19 mouse cellular contexts compared by ENCODE assay signal in genomic region chr3:102848661-102849060, GRCm38 (mm10).
"Had no signal": no experiment of that assay in that cellular context is flagged by ENCODE, and none has a peak within 500 bp of the region (broad histone marks: within the 10 kb centered on the region; RNA-seq: fewer than 3 reads in every experiment).

No protein-coding gene starts in this region.

- DNase-seq: kidney, adult 2 months; kidney, postnatal 36 days; layer of hippocampus, postnatal 36 days; liver, postnatal 0 days; lung, postnatal 14 days; lung, postnatal 4 days; retina, postnatal 1 day; right cerebral cortex, postnatal 25 days; spleen, adult 18-20 months; thymus, postnatal 25 days had no signal

- H3K9ac ChIP-seq: liver, embryonic 14.5 days; liver, postnatal 0 days; lung, embryonic 15.5 days; midbrain, embryonic 12.5 days; midbrain, embryonic 15.5 days; neural tube, embryonic 13.5 days; stomach, embryonic 15.5 days had no signal

- H3K4me3 ChIP-seq: left cerebral cortex, adult 2 months; lung, embryonic 15.5 days; midbrain, embryonic 12.5 days; midbrain, embryonic 15.5 days; myocyte; neural tube, embryonic 13.5 days; stomach, embryonic 15.5 days had no signal

- ATAC-seq: liver, postnatal 0 days; midbrain, embryonic 15.5 days had no signal

- H3K27me3 ChIP-seq: lung, embryonic 15.5 days; midbrain, embryonic 12.5 days; midbrain, embryonic 15.5 days; neural tube, embryonic 13.5 days; stomach, embryonic 15.5 days had no signal

- H3K4me2 ChIP-seq: lung, embryonic 15.5 days; midbrain, embryonic 12.5 days; midbrain, embryonic 15.5 days; neural tube, embryonic 13.5 days; stomach, embryonic 15.5 days had no signal

- H3K36me3 ChIP-seq: lung, embryonic 15.5 days; midbrain, embryonic 12.5 days; midbrain, embryonic 15.5 days; neural tube, embryonic 13.5 days; stomach, embryonic 15.5 days had no signal

- H3K27ac ChIP-seq: kidney, postnatal 0 days; left cerebral cortex, adult 2 months; liver, embryonic 14.5 days; lung, embryonic 15.5 days; midbrain, embryonic 12.5 days; midbrain, embryonic 15.5 days; neural tube, embryonic 13.5 days; stomach, embryonic 15.5 days had no signal

- H3K4me1 ChIP-seq: lung, embryonic 15.5 days; midbrain, embryonic 12.5 days; midbrain, embryonic 15.5 days; neural tube, embryonic 13.5 days; stomach, embryonic 15.5 days had no signal

- H3K9me3 ChIP-seq: lung, embryonic 15.5 days; midbrain, embryonic 12.5 days; midbrain, embryonic 15.5 days; neural tube, embryonic 13.5 days; stomach, embryonic 15.5 days had no signal
